ENCODE assay signal across 9 mouse cellular contexts in the genomic region with DNA sequence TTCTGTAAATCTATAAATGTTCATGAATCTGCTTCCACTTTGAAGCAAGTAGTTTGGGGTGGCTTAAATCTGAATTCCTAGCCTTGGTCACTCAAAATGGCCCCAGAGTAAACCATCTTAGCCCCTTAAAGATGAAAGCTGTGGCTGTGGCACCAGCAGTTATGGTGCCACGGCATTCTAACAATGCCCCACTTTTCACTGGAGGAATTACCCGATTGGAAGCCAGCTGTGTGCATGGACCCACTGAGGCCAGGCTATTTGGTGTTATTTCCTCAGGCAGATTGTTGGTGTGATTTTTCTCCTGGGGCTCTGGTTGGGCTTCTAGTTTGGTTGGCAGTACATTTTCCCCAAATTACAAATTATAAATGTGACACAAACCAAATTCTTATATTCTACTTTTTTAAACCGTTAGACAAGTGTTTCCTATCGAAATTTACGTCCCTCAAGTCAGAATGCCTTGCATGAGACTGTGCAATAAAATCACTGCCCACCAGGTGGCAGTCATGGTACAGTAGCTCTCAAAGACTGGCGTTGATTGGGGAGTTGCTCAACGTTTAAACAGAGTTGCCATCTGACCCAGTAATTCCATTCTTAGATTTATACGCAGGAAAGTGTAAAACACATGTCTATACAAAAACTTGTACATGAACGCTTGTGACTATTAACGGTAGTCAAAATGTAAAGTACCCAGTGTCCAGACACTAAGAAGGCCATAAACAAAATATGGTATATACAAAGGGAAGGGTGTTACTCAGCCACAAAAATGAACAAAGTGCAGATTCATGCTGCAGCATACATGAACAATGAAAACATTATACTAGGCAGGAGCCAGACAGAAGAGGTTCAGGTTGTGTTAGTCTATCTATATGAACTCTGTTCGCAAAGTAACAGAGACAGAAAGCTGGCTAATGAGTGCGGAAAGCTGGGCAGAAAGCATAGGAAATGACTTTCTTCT. TPM values are rescaled to one million over a fixed set of nuclear protein-coding genes. Genes with fewer than 3 reads are reported as not detected.
A peak's percentile ranks its signal among the peaks of the same experiment; 100 is the strongest.
DNase-seq lines count a peak whose midpoint lies in the region; ATAC-seq and TF ChIP-seq lines count a peak whose summit lies in the region.
"Had no signal": no experiment of that assay in that cellular context is flagged by ENCODE, and none has a peak within 500 bp of the region (broad histone marks: within the 10 kb centered on the region; RNA-seq: fewer than 3 reads in every experiment).

No protein-coding gene starts in this region.

- DNase-seq in heart, postnatal 10 days: peak; percentile 84 to 93
- DNase-seq in layer of hippocampus, adult 2 months (ENCODE audit: low spot score in 2 of 2): peak; percentile 82 to 94
- peak; percentile 85 for DNase-seq in lung, adult 2 months
- peak; percentile 81 for DNase-seq in thymus, adult 2 months

- peak; percentile 51 for TF ChIP-seq CTCF in E14TG2a.4 (conservative IDR thresholded peaks at IDR 0.05; ENCODE audit: low read length)
- TF ChIP-seq CTCF in bone marrow, adult 2 months (IDR thresholded peaks at IDR 0.05; ENCODE audit: control insufficient read depth, insufficient read depth, low read length): peak; percentile 74
- TF ChIP-seq CTCF in layer of hippocampus, adult 2 months (conservative IDR thresholded peaks at IDR 0.05): peak; percentile 95
- TF ChIP-seq CTCF in lung, adult 2 months (IDR thresholded peaks at IDR 0.05; ENCODE audit: insufficient read depth, low read length): peak; percentile 72
- TF ChIP-seq CTCF in thymus, adult 2 months (IDR thresholded peaks at IDR 0.05; ENCODE audit: borderline replicate concordance, control insufficient read depth, extremely low read depth, insufficient read depth, low read length, poor library complexity): no peak

- 27% methylated on average over 12 of the region's 12 CpGs for WGBS in bone marrow, adult 2 months
- 27% methylated on average over 12 of the region's 12 CpGs for WGBS in lung, adult 2 months
- 37% methylated on average over 12 of the region's 12 CpGs for WGBS in thymus, adult 2 months

- peaks cover 15% of the 10 kb centered on the region for H3K4me1 ChIP-seq in E14TG2a.4 (replicated peaks; ENCODE audit: low read depth, low read length)
- H3K4me1 ChIP-seq in bone marrow, adult 2 months (ENCODE audit: control insufficient read depth, insufficient read depth, low read length): no peaks in the 10 kb centered on the region
- 0 out of 2 replicates have a peak, but pooled peaks cover 2% of the 10 kb centered on the region for H3K4me1 ChIP-seq in lung, adult 2 months (ENCODE audit: control insufficient read depth, insufficient read depth, low read length)
- H3K4me1 ChIP-seq in thymus, adult 2 months (replicated peaks; ENCODE audit: control insufficient read depth, insufficient read depth, low read length): no peaks in the 10 kb centered on the region

- no peak for TF ChIP-seq POLR2A in bone marrow, adult 2 months (IDR thresholded peaks at IDR 0.05; ENCODE audit: borderline replicate concordance, control insufficient read depth, low read depth, low read length)
- TF ChIP-seq POLR2A in lung, adult 2 months (IDR thresholded peaks at IDR 0.05; ENCODE audit: borderline replicate concordance, extremely low read depth, low read depth, low read length): no peak
- no peak for TF ChIP-seq POLR2A in thymus, adult 2 months (IDR thresholded peaks at IDR 0.05; ENCODE audit: control insufficient read depth, extremely low read depth, insufficient read depth, low read length, poor library complexity)

- H3K27me3 ChIP-seq in E14TG2a.4 (ENCODE audit: insufficient read depth, low read length): no peaks in the 10 kb centered on the region
- no peaks in the 10 kb centered on the region for H3K27me3 ChIP-seq in thymus, adult 2 months (ENCODE audit: control insufficient read depth, insufficient read depth, low read length)
- H3K27me3 ChIP-seq: liver, embryonic 15.5 days had no signal

- H3K36me3 ChIP-seq in E14TG2a.4 (ENCODE audit: insufficient read depth, low read length): no peaks in the 10 kb centered on the region
- no peaks in the 10 kb centered on the region for H3K36me3 ChIP-seq in thymus, adult 2 months (ENCODE audit: control insufficient read depth, insufficient read depth, low read length)
- H3K36me3 ChIP-seq: liver, embryonic 15.5 days had no signal

- no peak overlapping the region for H3K27ac ChIP-seq in bone marrow, adult 2 months (ENCODE audit: control insufficient read depth, insufficient read depth, low read depth, low read length, poor library complexity)
- H3K27ac ChIP-seq in layer of hippocampus, adult 2 months: no peak overlapping the region
- H3K27ac ChIP-seq in thymus, adult 2 months (ENCODE audit: control insufficient read depth, insufficient read depth, low read length): no peak overlapping the region
- H3K27ac ChIP-seq: liver, embryonic 15.5 days had no signal

- no peak overlapping the region for H3K4me3 ChIP-seq in E14TG2a.4 (replicated peaks; ENCODE audit: low read length)
- H3K4me3 ChIP-seq in bone marrow, adult 2 months (replicated peaks; ENCODE audit: control insufficient read depth, low read depth, low read length): no peak overlapping the region
- no peak overlapping the region for H3K4me3 ChIP-seq in layer of hippocampus, adult 2 months
- no peak overlapping the region for H3K4me3 ChIP-seq in lung, adult 2 months (replicated peaks; ENCODE audit: extremely low read depth, low read depth, low read length)
- no peak overlapping the region for H3K4me3 ChIP-seq in thymus, adult 2 months (ENCODE audit: control insufficient read depth, insufficient read depth, low read length)
- H3K4me3 ChIP-seq: liver, embryonic 15.5 days had no signal

- peaks cover 9% of the 10 kb centered on the region; the same call in 1 of the 2 replicates for H3K9me3 ChIP-seq in E14TG2a.4 (ENCODE audit: low read length)
- H3K9me3 ChIP-seq: liver, embryonic 15.5 days had no signal

- intact Hi-C loops in heart, postnatal 10 days (cut with DNase I): loop anchor here (1.0 to 10.0 kb wide), 6 partner anchors 251 to 1102 kb away; no protein-coding TSS in a partner anchor

- peak; percentile 88 for ATAC-seq in erythroblast, adult 5-6 weeks (replicated peaks; ENCODE audit: low FRiP score, poor library complexity, severe bottlenecking)
- ATAC-seq in neutrophil, adult 5-6 weeks (ENCODE audit: extremely low read depth, insufficient number of reproducible peaks, low FRiP score, poor library complexity, severe bottlenecking): peak; percentile 87

RNA-seq across cellular contexts. Expression of a gene that starts 40.0 kb away (rescaled TPM):
- 45.0 and 83.5 TPM in 2 replicates for polyA plus RNA-seq in bone marrow, adult 2 months (2011; ENCODE audit: insufficient read depth, insufficient read length, low replicate concordance, missing spikeins)
- 75.3 and 78.6 TPM in 2 replicates for total RNA-seq in erythroblast, adult 5-6 weeks (2015; ENCODE audit: low replicate concordance)
- total RNA-seq in erythroblast, adult 5-6 weeks (2017; ENCODE audit: low replicate concordance): 33.4 and 44.2 TPM in 2 replicates
- total RNA-seq in heart, postnatal 10 days (2021): 10 to 100 TPM in 1 of 2 experiments, 1 to 10 TPM in 1; 7.5 to 10.3 TPM
- total RNA-seq in layer of hippocampus, adult 2 months (2021): 10 to 100 TPM; 98.4 to 99.9 TPM
- polyA plus RNA-seq in lung, adult 2 months (2012; rRNA removed): 9.4 and 13.7 TPM in 2 replicates
- 4.8 and 6.9 TPM in 2 replicates for total RNA-seq in neutrophil, adult 5-6 weeks (2017)
- polyA plus RNA-seq in thymus, adult 2 months (2012; rRNA removed): 6.1 and 6.5 TPM in 2 replicates
